Mouse (Mus musculus): ENCODE data around the gene Hdac7. TPM values are rescaled to one million over a fixed set of nuclear protein-coding genes. Genes with fewer than 3 reads are reported as not detected.

The Hdac7 gene
- polyA plus RNA-seq, 1 experiment from 2014 or later: 26.7 TPM

DNA sequence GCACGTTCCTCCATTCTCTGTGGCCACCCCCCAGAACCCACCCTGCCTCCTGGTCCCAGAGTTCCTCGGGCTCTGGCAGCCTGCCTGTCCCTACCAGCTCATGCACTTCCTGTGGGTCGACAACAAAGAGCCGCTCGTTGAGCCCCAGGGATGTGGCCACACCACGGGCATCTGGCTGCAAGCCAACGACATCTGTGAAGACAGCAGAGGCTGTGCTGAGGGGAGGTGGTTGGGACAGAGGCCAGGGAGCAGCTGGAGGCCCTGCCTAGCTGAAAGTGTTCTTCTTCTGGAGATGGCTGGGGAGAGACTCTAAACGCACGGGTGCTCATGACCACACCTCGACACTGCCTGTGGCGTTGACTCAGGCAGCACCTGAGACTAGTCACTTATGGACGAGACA is 93.6 kb downstream of the Hdac7 start:
- H3K27me3 ChIP-seq: no peaks in the 10 kb centered on the region
- no peak overlapping the region for H3K9ac ChIP-seq
- WGBS: 29% methylated on average over 12 of the region's 12 CpGs
- peaks cover 45% of the 10 kb centered on the region for H3K4me1 ChIP-seq
- no peak overlapping the region for H3K4me2 ChIP-seq (replicated peaks)
- H3K36me3 ChIP-seq: no peaks in the 10 kb centered on the region
- H3K27ac ChIP-seq: peak overlapping the region; percentile 55
- no peak overlapping the region for H3K4me3 ChIP-seq
- no peaks in the 10 kb centered on the region for H3K9me3 ChIP-seq (replicated peaks)
- ATAC-seq (ENCODE audit: low FRiP score): peak; percentile 88

DNA sequence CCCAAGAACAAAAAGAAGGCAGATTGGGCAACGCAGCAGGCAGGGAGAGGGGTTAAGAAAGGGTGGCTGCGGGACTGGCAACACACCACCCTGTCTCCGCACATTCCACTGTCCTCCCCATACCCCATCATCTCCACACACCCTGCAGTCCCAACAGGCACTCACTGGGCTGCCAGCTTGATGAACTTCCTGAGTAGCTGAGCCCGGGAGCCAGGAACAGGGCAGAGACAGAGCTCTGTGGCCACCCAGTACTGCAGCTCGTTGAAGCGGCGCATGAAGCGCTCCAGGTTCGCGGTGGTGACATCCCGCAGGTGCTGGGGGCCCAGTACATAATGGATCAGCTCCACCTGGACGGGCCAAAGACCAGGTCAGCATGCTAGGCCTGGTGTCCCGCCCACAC is 94.5 kb downstream of the Hdac7 start:
- Histone ChIP-seq H3K4me2 (replicated peaks) (no peak overlapping the region), H3K36me3 (no peaks in the 10 kb centered on the region), H3K4me3 (no peak overlapping the region), H3K9me3 (replicated peaks) (no peaks in the 10 kb centered on the region), H3K9ac (no peak overlapping the region), H3K27ac (peak overlapping the region; percentile 55), H3K4me1 (peaks cover 45% of the 10 kb centered on the region), H3K27me3 (no peaks in the 10 kb centered on the region)
- 92% methylated on average over 13 of the region's 13 CpGs for WGBS
- ATAC-seq (ENCODE audit: low FRiP score): no peak

DNA sequence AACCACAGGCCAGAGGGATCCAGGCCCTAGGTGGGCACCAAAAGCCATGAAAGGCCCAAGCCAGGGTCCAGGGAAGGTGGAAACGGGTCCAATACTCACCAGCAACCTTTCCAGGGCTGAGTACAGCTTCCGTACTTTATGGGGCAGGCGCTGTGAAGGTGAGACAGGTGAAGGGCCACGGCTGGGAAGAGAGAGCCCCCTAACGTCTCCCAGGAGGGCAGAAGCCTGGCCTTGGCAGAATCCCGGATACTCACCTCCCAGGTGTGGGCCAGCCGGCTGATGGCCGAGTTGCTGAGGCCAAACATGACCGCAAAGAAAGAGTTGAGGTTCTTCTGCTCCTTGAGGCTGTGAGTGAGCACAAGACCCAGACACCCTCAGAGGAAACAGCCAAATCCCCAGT is 94.9 kb downstream of the Hdac7 start:
- Histone ChIP-seq H3K4me3 (no peak overlapping the region), H3K36me3 (no peaks in the 10 kb centered on the region), H3K27ac (no peak overlapping the region), H3K27me3 (no peaks in the 10 kb centered on the region), H3K4me1 (peaks cover 44% of the 10 kb centered on the region), H3K9me3 (replicated peaks) (no peaks in the 10 kb centered on the region), H3K4me2 (replicated peaks) (no peak overlapping the region), H3K9ac (no peak overlapping the region)
- 91% methylated on average over 9 of the region's 9 CpGs for WGBS
- no peak for ATAC-seq (ENCODE audit: low FRiP score)

DNA sequence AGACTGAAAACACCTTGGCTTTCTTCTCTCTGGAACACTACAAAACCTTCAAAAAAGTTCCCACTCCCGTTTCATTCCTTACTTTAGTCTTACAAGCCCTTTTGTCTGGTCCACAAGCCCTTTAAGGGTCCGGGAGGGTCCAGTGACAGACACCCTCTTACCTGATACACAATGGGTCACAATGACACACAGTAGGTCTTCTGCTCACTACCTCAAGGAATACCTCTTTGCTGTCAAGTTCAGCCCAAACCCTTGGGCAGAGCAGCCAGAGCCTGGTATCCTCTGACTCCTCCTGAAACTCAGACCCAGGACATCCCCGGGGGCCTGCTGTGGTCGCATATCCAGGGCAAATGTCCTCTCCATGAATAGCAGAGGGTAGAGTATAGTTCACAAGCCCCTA is 95.3 kb downstream of the Hdac7 start:
- no peak overlapping the region for H3K9ac ChIP-seq
- H3K27me3 ChIP-seq: no peaks in the 10 kb centered on the region
- no peak for ATAC-seq (ENCODE audit: low FRiP score)
- no peak overlapping the region for H3K4me3 ChIP-seq
- H3K9me3 ChIP-seq (replicated peaks): no peaks in the 10 kb centered on the region
- no peak overlapping the region for H3K27ac ChIP-seq
- peaks cover 43% of the 10 kb centered on the region for H3K4me1 ChIP-seq
- no peaks in the 10 kb centered on the region for H3K36me3 ChIP-seq
- WGBS: 80% methylated on average over 4 of the region's 4 CpGs
- H3K4me2 ChIP-seq (replicated peaks): no peak overlapping the region

DNA sequence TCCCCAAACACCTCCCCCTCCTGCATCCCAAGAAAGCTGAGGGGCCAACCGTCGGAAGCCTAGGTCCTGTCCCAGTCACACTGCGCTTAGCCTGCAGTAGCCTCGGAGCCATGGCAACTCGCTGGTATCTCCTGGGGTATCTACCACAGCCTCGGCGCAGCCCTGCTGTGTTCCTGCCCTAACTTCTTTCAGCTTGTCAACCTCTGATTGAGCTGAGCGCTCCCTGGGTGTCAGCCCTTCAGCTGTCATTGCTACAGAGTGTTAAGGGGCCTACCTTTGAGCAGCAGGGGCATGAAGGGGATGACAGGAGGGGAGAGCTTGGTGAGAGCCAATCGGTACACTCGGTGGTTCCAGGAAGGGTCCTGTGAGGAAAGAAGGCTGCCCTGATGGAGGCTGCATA is 96.0 kb downstream of the Hdac7 start:
- Histone ChIP-seq H3K4me3 (no peak overlapping the region), H3K36me3 (no peaks in the 10 kb centered on the region), H3K27me3 (no peaks in the 10 kb centered on the region), H3K4me2 (replicated peaks) (no peak overlapping the region), H3K4me1 (peaks cover 40% of the 10 kb centered on the region), H3K27ac (no peak overlapping the region; the same call in 1 of the 2 replicates), H3K9me3 (replicated peaks) (no peaks in the 10 kb centered on the region), H3K9ac (no peak overlapping the region)
- ATAC-seq (ENCODE audit: low FRiP score): no peak
- WGBS: 14% methylated on average over 10 of the region's 10 CpGs

DNA sequence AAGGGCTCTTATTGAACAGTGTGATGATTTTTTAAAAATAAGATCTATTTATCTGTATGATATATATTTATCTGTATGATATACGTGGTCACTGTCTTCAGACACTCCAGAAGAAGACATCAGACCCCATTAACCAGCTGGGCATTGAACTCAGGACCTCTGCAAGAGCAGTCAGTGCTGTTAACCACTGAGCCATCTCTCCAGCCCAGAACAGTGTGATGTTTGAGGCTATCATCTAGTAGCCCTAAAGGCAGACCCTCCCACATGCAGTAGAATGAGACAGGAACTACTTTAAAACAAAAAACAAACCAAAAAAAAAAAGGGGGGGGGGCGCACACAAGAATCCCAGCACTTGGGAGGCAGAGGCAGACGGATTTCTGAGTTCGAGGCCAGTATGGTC is 96.8 kb downstream of the Hdac7 start:
- no peaks in the 10 kb centered on the region for H3K36me3 ChIP-seq
- WGBS: 87% methylated on average over 4 of the region's 4 CpGs
- no peaks in the 10 kb centered on the region for H3K9me3 ChIP-seq (replicated peaks)
- H3K9ac ChIP-seq: no peak overlapping the region
- no peak overlapping the region for H3K27ac ChIP-seq
- H3K4me3 ChIP-seq: no peak overlapping the region
- peaks cover 40% of the 10 kb centered on the region for H3K4me1 ChIP-seq
- ATAC-seq (ENCODE audit: low FRiP score): no peak
- no peak overlapping the region for H3K4me2 ChIP-seq (replicated peaks)
- no peaks in the 10 kb centered on the region for H3K27me3 ChIP-seq

DNA sequence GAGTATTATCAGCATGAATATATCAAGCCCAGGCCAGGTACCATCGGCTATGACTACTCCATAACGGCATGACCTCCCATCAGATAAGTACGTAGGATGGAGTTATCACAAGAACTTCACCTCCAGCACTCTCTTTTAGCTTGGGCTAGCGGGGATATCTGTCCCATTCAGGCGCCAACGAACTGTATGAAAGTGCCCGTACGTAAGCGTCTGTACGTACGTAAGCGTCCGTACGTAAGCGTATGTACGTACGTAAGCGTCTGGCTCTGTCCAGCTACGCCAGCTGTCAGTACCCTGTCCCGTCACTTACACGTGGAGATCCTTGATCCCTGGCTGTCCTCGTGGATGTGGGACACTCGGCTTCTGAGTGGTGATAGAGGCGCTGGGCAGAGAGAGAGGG is 97.6 kb downstream of the Hdac7 start:
- Histone ChIP-seq H3K27ac (no peak overlapping the region), H3K27me3 (no peaks in the 10 kb centered on the region), H3K9me3 (replicated peaks) (no peaks in the 10 kb centered on the region), H3K4me2 (replicated peaks) (no peak overlapping the region), H3K4me3 (no peak overlapping the region), H3K4me1 (peaks cover 40% of the 10 kb centered on the region), H3K9ac (no peak overlapping the region), H3K36me3 (no peaks in the 10 kb centered on the region)
- ATAC-seq (ENCODE audit: low FRiP score): no peak
- WGBS: 93% methylated on average over 24 of the region's 24 CpGs

DNA sequence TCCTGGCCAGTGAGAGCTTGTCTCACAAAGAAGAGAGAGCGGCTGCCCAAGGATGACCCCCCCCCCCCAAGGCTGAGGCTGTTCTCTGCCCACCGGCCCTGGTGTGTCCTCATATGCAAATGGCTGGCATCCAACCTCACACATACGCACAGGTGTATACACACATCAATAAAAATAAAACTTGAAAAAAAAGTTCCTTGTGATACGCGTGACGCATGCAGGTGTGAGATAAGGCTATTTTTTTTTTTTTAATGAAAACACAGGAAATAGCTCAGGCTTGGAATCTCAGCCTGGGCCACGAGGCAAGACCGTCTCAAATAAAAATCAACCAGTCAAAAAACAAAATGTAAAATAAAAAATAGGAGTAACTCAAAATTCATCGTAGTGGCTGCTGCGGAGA is 98.0 kb downstream of the Hdac7 start:
- Histone ChIP-seq H3K4me2 (replicated peaks) (no peak overlapping the region), H3K36me3 (no peaks in the 10 kb centered on the region), H3K9me3 (replicated peaks) (no peaks in the 10 kb centered on the region), H3K9ac (no peak overlapping the region), H3K27me3 (no peaks in the 10 kb centered on the region), H3K4me3 (no peak overlapping the region), H3K27ac (no peak overlapping the region), H3K4me1 (peaks cover 40% of the 10 kb centered on the region)
- 92% methylated on average over 10 of the region's 10 CpGs for WGBS
- no peak for ATAC-seq (ENCODE audit: low FRiP score)

DNA sequence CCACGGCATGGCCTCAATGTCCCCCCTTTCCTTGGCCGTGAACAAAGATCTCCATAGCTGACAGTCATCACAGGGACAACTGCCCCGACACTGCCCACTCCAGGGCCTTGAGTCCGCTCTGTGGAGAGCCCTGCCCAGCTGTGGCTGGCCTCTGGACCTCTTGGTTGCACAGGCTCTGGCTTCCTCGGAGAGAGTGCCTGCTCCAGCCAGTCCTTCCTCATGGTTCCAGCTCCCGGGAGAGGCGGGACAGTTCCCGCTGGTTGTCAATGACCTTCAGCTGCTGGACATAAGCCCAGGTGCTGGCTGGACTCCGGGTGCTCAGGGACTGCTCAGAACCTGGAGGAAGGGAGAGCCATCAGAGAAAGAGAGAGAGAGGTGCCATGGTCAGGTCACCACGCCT is 99.0 kb downstream of the Hdac7 start:
- no peak overlapping the region for H3K4me3 ChIP-seq
- H3K4me1 ChIP-seq: peaks cover 33% of the 10 kb centered on the region
- 0 out of 2 replicates have a peak, but pooled peaks have one; percentile 11 for ATAC-seq (ENCODE audit: low FRiP score)
- no peak overlapping the region for H3K9ac ChIP-seq
- H3K9me3 ChIP-seq (replicated peaks): no peaks in the 10 kb centered on the region
- H3K36me3 ChIP-seq: no peaks in the 10 kb centered on the region
- peak overlapping the region; percentile 13; the same call in 1 of the 2 replicates for H3K27ac ChIP-seq
- WGBS: 72% methylated on average over 9 of the region's 10 CpGs
- no peak overlapping the region for H3K4me2 ChIP-seq (replicated peaks)
- no peaks in the 10 kb centered on the region for H3K27me3 ChIP-seq

DNA sequence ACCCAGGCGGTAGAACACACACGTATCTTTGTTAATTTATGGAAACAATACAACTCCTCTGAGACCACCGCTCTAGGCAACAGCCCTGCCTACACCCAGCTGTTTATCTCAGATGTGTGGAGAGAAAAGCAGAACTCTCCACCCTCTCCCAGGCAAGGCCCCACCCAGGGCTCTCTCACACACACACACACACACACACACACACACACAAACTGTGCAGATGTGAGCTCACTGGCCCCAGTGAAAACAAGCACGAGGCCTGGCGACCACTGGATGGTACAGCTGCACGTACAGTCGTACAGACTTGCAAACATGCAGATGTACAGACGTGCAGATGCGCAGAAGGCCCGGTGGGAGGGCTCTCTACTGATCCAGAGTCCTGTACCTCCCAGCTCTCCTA is 99.4 kb downstream of the Hdac7 start:
- Histone ChIP-seq H3K36me3 (no peaks in the 10 kb centered on the region), H3K4me3 (no peak overlapping the region), H3K4me1 (peaks cover 29% of the 10 kb centered on the region), H3K27me3 (no peaks in the 10 kb centered on the region), H3K4me2 (replicated peaks) (no peak overlapping the region), H3K27ac (peak overlapping the region; percentile 13; the same call in 1 of the 2 replicates), H3K9me3 (replicated peaks) (no peaks in the 10 kb centered on the region), H3K9ac (no peak overlapping the region)
- ATAC-seq (ENCODE audit: low FRiP score): peak; percentile 45; the same call in 1 of the 2 replicates
- 61% methylated on average over 10 of the region's 10 CpGs for WGBS

DNA sequence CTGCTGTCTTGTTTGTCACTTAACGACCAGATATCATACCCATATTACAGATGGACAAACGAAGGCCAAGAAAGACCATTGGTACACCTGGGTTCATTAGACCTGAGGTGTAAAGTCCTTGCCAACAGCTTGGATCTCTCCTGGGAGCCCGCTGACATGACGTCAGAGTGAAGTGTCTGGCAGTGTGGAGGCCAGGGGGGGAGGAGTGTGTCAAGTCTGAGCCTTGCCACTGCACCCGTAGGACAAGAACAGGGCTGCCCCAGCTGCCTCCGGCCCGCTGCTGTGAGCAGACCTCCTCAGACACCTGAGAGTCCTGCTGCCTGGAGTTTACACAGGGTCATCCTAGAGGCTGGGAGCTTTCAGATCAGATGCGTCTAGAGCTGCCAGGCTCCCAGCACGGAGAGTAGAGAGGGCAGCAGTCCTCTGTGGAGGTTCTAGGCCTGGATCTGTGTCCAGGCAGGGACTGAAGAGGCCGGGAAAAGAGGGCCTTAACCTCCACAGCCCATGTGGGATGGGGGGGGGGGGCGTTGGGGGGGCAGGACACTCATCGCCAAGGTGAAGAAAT is 100.3 kb downstream of the Hdac7 start:
- 0 out of 2 replicates have a peak, but pooled peaks cover 4% of the 10 kb centered on the region for H3K9me3 ChIP-seq (replicated peaks)
- H3K9ac ChIP-seq: no peak overlapping the region
- 76% methylated on average over 11 of the region's 12 CpGs for WGBS
- H3K4me3 ChIP-seq: no peak overlapping the region
- H3K36me3 ChIP-seq: no peaks in the 10 kb centered on the region
- no peaks in the 10 kb centered on the region for H3K27me3 ChIP-seq
- no peak for ATAC-seq (ENCODE audit: low FRiP score)
- H3K4me2 ChIP-seq (replicated peaks): no peak overlapping the region
- H3K4me1 ChIP-seq: peaks cover 24% of the 10 kb centered on the region
- H3K27ac ChIP-seq: no peak overlapping the region

DNA sequence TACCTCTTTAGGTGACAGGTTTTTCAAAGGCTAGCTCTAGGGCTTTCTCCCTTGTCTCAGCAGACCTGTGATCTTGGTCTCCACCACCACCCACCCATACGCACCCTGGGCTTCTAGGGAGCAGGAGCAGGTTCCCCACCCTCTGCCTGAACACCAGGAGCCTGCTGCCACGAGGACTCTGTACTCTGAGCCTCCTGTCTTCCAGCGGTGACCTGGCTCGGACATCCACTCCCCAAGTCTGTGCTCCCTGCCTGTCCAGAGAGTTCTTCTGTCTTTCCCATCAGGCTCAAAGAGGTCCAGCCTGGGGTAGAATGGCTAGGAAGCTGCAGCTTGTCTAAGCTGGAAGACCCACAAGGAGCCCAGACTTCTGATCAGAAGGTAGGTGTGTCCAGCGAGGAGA is 101.1 kb downstream of the Hdac7 start:
- ATAC-seq (ENCODE audit: low FRiP score): no peak
- no peaks in the 10 kb centered on the region for H3K27me3 ChIP-seq
- H3K9me3 ChIP-seq (replicated peaks): 0 out of 2 replicates have a peak, but pooled peaks cover 4% of the 10 kb centered on the region
- H3K4me2 ChIP-seq (replicated peaks): no peak overlapping the region
- WGBS: 85% methylated on average over 5 of the region's 5 CpGs
- no peak overlapping the region for H3K4me3 ChIP-seq
- no peak overlapping the region for H3K9ac ChIP-seq
- H3K4me1 ChIP-seq: peaks cover 17% of the 10 kb centered on the region
- no peaks in the 10 kb centered on the region for H3K36me3 ChIP-seq
- H3K27ac ChIP-seq: no peak overlapping the region
